Mouse (Mus musculus): ENCODE data around the gene Hip1. TPM values are rescaled to one million over a fixed set of nuclear protein-coding genes. Genes with fewer than 3 reads are reported as not detected.
A peak's percentile ranks its signal among the peaks of the same experiment; 100 is the strongest.

Gene Hip1
- polyA plus RNA-seq, 1 experiment: 51.6 TPM

DNA sequence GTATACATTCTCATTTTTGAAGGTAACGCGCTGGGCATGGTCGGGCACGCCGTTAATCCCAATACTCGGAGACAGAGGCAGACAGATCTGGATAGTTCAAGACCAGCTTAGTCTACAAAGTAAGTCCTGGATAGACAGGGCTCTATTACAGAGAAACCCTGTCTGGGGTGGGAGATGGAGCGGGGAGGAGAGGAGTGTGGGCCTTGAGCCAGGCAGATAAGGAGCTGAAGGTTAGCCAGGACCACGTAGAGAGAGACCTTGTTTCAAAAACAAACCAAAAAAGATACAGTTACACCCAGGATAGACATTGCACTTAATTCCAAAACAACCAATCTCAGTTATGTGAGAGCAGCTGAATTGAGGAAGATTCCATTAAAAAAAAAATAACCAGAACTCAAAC lies 99.2 kb downstream of the Hip1 start:
- Histone ChIP-seq H3K27me3 (ENCODE audit: control insufficient read depth, insufficient read depth, low read length, poor library complexity, severe bottlenecking) (no peaks in the 10 kb centered on the region), H3K9ac (ENCODE audit: low read depth, poor library complexity, severe bottlenecking) (no peak overlapping the region), H3K4me3 (ENCODE audit: low read depth, low read length) (no peak overlapping the region), H3K36me3 (ENCODE audit: control insufficient read depth, insufficient read depth, low read length, poor library complexity, severe bottlenecking) (peaks cover 12% of the 10 kb centered on the region), H3K27ac (ENCODE audit: insufficient read depth, low read length) (no peak overlapping the region), H3K4me1 (ENCODE audit: control insufficient read depth, insufficient read depth, low read length) (no peaks in the 10 kb centered on the region), H3K9me3 (replicated peaks; ENCODE audit: control insufficient read depth, insufficient read depth, low read length, poor library complexity, severe bottlenecking) (no peaks in the 10 kb centered on the region)
- TF ChIP-seq POLR2A (IDR thresholded peaks at IDR 0.05; ENCODE audit: insufficient read depth, low read length): no peak
- TF ChIP-seq EP300 (IDR thresholded peaks at IDR 0.05; ENCODE audit: insufficient read depth, low read depth, low read length): no peak
- no peak for TF ChIP-seq CTCF (IDR thresholded peaks at IDR 0.05; ENCODE audit: low read depth, low read length)

- TF ChIP-seq POLR2A (IDR thresholded peaks at IDR 0.05; ENCODE audit: insufficient read depth, low read length) (no peak), CTCF (IDR thresholded peaks at IDR 0.05; ENCODE audit: low read depth, low read length) (no peak), EP300 (IDR thresholded peaks at IDR 0.05; ENCODE audit: insufficient read depth, low read depth, low read length) (no peak)
- H3K4me1 ChIP-seq (ENCODE audit: control insufficient read depth, insufficient read depth, low read length): no peaks in the 10 kb centered on the region
- H3K27me3 ChIP-seq (ENCODE audit: control insufficient read depth, insufficient read depth, low read length, poor library complexity, severe bottlenecking): no peaks in the 10 kb centered on the region
- no peak overlapping the region for H3K27ac ChIP-seq (ENCODE audit: insufficient read depth, low read length)
- no peak overlapping the region for H3K4me3 ChIP-seq (ENCODE audit: low read depth, low read length)
- no peaks in the 10 kb centered on the region for H3K9me3 ChIP-seq (replicated peaks; ENCODE audit: control insufficient read depth, insufficient read depth, low read length, poor library complexity, severe bottlenecking)
- no peak overlapping the region for H3K9ac ChIP-seq (ENCODE audit: low read depth, poor library complexity, severe bottlenecking)
- H3K36me3 ChIP-seq (ENCODE audit: control insufficient read depth, insufficient read depth, low read length, poor library complexity, severe bottlenecking): peaks cover 5% of the 10 kb centered on the region; the same call in 1 of the 2 replicates
These were observed 102.5 kb downstream of the Hip1 start for GRCm38 (mm10) chr5:135442430-135442829.

DNA sequence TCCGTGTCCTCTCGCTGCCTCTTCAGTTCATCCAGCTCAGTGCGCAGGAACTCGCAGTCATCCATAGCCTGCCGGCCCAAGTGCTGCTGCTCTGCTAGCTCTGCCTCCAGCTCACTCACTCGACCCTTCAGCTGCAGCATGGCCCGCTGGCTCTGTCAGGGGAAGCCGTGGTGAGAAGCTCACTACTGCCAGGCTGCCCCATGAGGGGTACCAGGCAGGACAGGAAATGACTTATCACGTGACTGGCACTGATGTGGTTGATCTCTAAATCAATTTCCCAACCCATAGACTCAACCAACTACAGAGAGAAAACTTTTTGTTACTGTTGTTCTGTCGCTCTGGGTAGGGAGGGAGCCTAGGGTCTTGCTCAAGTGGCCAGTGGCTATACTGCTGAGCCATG lies 109.9 kb downstream of the Hip1 start:
- Histone ChIP-seq H3K27ac (ENCODE audit: insufficient read depth, low read length) (no peak overlapping the region), H3K9me3 (replicated peaks; ENCODE audit: control insufficient read depth, insufficient read depth, low read length, poor library complexity, severe bottlenecking) (no peaks in the 10 kb centered on the region; the same call in 1 of the 2 replicates), H3K4me3 (ENCODE audit: low read depth, low read length) (no peak overlapping the region), H3K9ac (ENCODE audit: low read depth, poor library complexity, severe bottlenecking) (no peak overlapping the region), H3K4me1 (ENCODE audit: control insufficient read depth, insufficient read depth, low read length) (no peaks in the 10 kb centered on the region), H3K36me3 (ENCODE audit: control insufficient read depth, insufficient read depth, low read length, poor library complexity, severe bottlenecking) (peaks cover 6% of the 10 kb centered on the region), H3K27me3 (ENCODE audit: control insufficient read depth, insufficient read depth, low read length, poor library complexity, severe bottlenecking) (no peaks in the 10 kb centered on the region)
- TF ChIP-seq POLR2A (IDR thresholded peaks at IDR 0.05; ENCODE audit: insufficient read depth, low read length): no peak
- TF ChIP-seq EP300 (IDR thresholded peaks at IDR 0.05; ENCODE audit: insufficient read depth, low read depth, low read length): no peak
- TF ChIP-seq CTCF (IDR thresholded peaks at IDR 0.05; ENCODE audit: low read depth, low read length): no peak

- no peak overlapping the region for H3K9ac ChIP-seq (ENCODE audit: low read depth, poor library complexity, severe bottlenecking)
- H3K4me3 ChIP-seq (ENCODE audit: low read depth, low read length): no peak overlapping the region
- peaks cover 9% of the 10 kb centered on the region for H3K36me3 ChIP-seq (ENCODE audit: control insufficient read depth, insufficient read depth, low read length, poor library complexity, severe bottlenecking)
- H3K9me3 ChIP-seq (replicated peaks; ENCODE audit: control insufficient read depth, insufficient read depth, low read length, poor library complexity, severe bottlenecking): no peaks in the 10 kb centered on the region; the same call in 1 of the 2 replicates
- H3K4me1 ChIP-seq (ENCODE audit: control insufficient read depth, insufficient read depth, low read length): no peaks in the 10 kb centered on the region
- TF ChIP-seq CTCF (IDR thresholded peaks at IDR 0.05; ENCODE audit: low read depth, low read length) (peak; percentile 6), POLR2A (IDR thresholded peaks at IDR 0.05; ENCODE audit: insufficient read depth, low read length) (no peak)
- no peaks in the 10 kb centered on the region for H3K27me3 ChIP-seq (ENCODE audit: control insufficient read depth, insufficient read depth, low read length, poor library complexity, severe bottlenecking)
- no peak overlapping the region for H3K27ac ChIP-seq (ENCODE audit: insufficient read depth, low read length)
These were observed 111.1 kb downstream of the Hip1 start for GRCm38 (mm10) chr5:135433861-135434260.

GRCm38 (mm10) chr5:135431111-135431510 lies 113.8 kb downstream of the Hip1 start:
- no peak overlapping the region for H3K4me3 ChIP-seq (ENCODE audit: low read depth, low read length)
- no peaks in the 10 kb centered on the region for H3K27me3 ChIP-seq (ENCODE audit: control insufficient read depth, insufficient read depth, low read length, poor library complexity, severe bottlenecking)
- H3K27ac ChIP-seq (ENCODE audit: insufficient read depth, low read length): no peak overlapping the region
- H3K36me3 ChIP-seq (ENCODE audit: control insufficient read depth, insufficient read depth, low read length, poor library complexity, severe bottlenecking): peaks cover 9% of the 10 kb centered on the region
- H3K9ac ChIP-seq (ENCODE audit: low read depth, poor library complexity, severe bottlenecking): no peak overlapping the region
- TF ChIP-seq CTCF (IDR thresholded peaks at IDR 0.05; ENCODE audit: low read depth, low read length) (no peak), POLR2A (IDR thresholded peaks at IDR 0.05; ENCODE audit: insufficient read depth, low read length) (no peak), EP300 (IDR thresholded peaks at IDR 0.05; ENCODE audit: insufficient read depth, low read depth, low read length) (no peak)
- no peaks in the 10 kb centered on the region; the same call in 1 of the 2 replicates for H3K9me3 ChIP-seq (replicated peaks; ENCODE audit: control insufficient read depth, insufficient read depth, low read length, poor library complexity, severe bottlenecking)
- H3K4me1 ChIP-seq (ENCODE audit: control insufficient read depth, insufficient read depth, low read length): no peaks in the 10 kb centered on the region

- TF ChIP-seq POLR2A (IDR thresholded peaks at IDR 0.05; ENCODE audit: insufficient read depth, low read length): no peak
- peak; percentile 17 for TF ChIP-seq CTCF (IDR thresholded peaks at IDR 0.05; ENCODE audit: low read depth, low read length)
- no peak overlapping the region for H3K4me3 ChIP-seq (ENCODE audit: low read depth, low read length)
- no peaks in the 10 kb centered on the region for H3K4me1 ChIP-seq (ENCODE audit: control insufficient read depth, insufficient read depth, low read length)
- no peaks in the 10 kb centered on the region for H3K27me3 ChIP-seq (ENCODE audit: control insufficient read depth, insufficient read depth, low read length, poor library complexity, severe bottlenecking)
- no peaks in the 10 kb centered on the region; the same call in 1 of the 2 replicates for H3K9me3 ChIP-seq (replicated peaks; ENCODE audit: control insufficient read depth, insufficient read depth, low read length, poor library complexity, severe bottlenecking)
- H3K36me3 ChIP-seq (ENCODE audit: control insufficient read depth, insufficient read depth, low read length, poor library complexity, severe bottlenecking): peaks cover 9% of the 10 kb centered on the region
- H3K27ac ChIP-seq (ENCODE audit: insufficient read depth, low read length): no peak overlapping the region
- H3K9ac ChIP-seq (ENCODE audit: low read depth, poor library complexity, severe bottlenecking): no peak overlapping the region
These were observed 116.1 kb downstream of the Hip1 start for GRCm38 (mm10) chr5:135428786-135429185.

All from ES-Bruce4 (cell line).